Mouse (Mus musculus): ENCODE data around the gene Btg1.

Gene Btg1

GRCm38 (mm10) chr10:96609356-96610345, 7.2 kb upstream of the Btg1 start:
- DNase-seq (ENCODE audit: extremely low spot score), result no peak

- DNase-seq (ENCODE audit: extremely low spot score), result no peak
These were observed 651 bp upstream of the Btg1 start for GRCm38 (mm10) chr10:96616001-96616708.

- peak; percentile 65 for DNase-seq (ENCODE audit: extremely low spot score)
These were observed 580 bp downstream of the Btg1 start for GRCm38 (mm10) chr10:96617221-96617950.

- peak; percentile 66 for DNase-seq (ENCODE audit: extremely low spot score)
These were observed 1.3 kb downstream of the Btg1 start for GRCm38 (mm10) chr10:96617951-96618575.

GRCm38 (mm10) chr10:96619951-96620889, 3.4 kb downstream of the Btg1 start:
- no peak for DNase-seq (ENCODE audit: extremely low spot score)

GRCm38 (mm10) chr10:96620890-96621271, 4.1 kb downstream of the Btg1 start:
- DNase-seq (ENCODE audit: extremely low spot score), result no peak

- DNase-seq (ENCODE audit: extremely low spot score), result no peak
These were observed 4.6 kb downstream of the Btg1 start for GRCm38 (mm10) chr10:96621361-96621945.

- DNase-seq (ENCODE audit: extremely low spot score), result no peak
These were observed 5.3 kb downstream of the Btg1 start for GRCm38 (mm10) chr10:96621980-96622645.

- DNase-seq (ENCODE audit: extremely low spot score), result no peak
These were observed 6.2 kb downstream of the Btg1 start for GRCm38 (mm10) chr10:96622761-96623632.

GRCm38 (mm10) chr10:96623633-96624195, 6.9 kb downstream of the Btg1 start:
- no peak for DNase-seq (ENCODE audit: extremely low spot score)

- DNase-seq (ENCODE audit: extremely low spot score), result no peak
These were observed 7.6 kb downstream of the Btg1 start for GRCm38 (mm10) chr10:96624406-96624805.

GRCm38 (mm10) chr10:96625061-96625460, 8.3 kb downstream of the Btg1 start:
- no peak for DNase-seq (ENCODE audit: extremely low spot score)

- no peak for DNase-seq (ENCODE audit: extremely low spot score)
These were observed 8.9 kb downstream of the Btg1 start for GRCm38 (mm10) chr10:96625682-96626081.

GRCm38 (mm10) chr10:96626120-96626750, 9.4 kb downstream of the Btg1 start:
- no peak for DNase-seq (ENCODE audit: extremely low spot score)

- no peak for DNase-seq (ENCODE audit: extremely low spot score)
These were observed 10.5 kb downstream of the Btg1 start for GRCm38 (mm10) chr10:96627332-96627731.

GRCm38 (mm10) chr10:96628100-96628912, 11.5 kb downstream of the Btg1 start:
- DNase-seq (ENCODE audit: extremely low spot score), result no peak

GRCm38 (mm10) chr10:96628913-96629199, 12.1 kb downstream of the Btg1 start:
- DNase-seq (ENCODE audit: extremely low spot score), result no peak
